Mouse (Mus musculus) liver, embryonic 14.5 days (tissue): ENCODE measurements around the gene Zdhhc23. TPM values are rescaled to one million over a fixed set of nuclear protein-coding genes. Genes with fewer than 3 reads are reported as not detected.

Source experiments
- ATAC-seq: fragments of 200-750 bp; cut with Nextera tagmentation; 2 replicates; pipeline ENCODE4 v1.8.0; 2017; ENCODE audit warnings: moderate number of reproducible peaks, mild to moderate bottlenecking, moderate library complexity; ENCODE audit not compliant: insufficient read depth
- DNase-seq, 3 experiments: peaks; one replicate each; pipeline ENCODE4 v3.0.0-alpha.2; 2012 to 2013; ENCODE audit warnings: low read depth in 3 of 3, low spot score in 3 of 3
- H3K27ac ChIP-seq: fragments of 300-500 bp; sonication (generic); 2 replicates; pipeline ENCODE4 v1.5.1; 2014; ENCODE audit warnings: moderate library complexity, mild to moderate bottlenecking, control low read depth, inconsistent platforms
- H3K27me3 ChIP-seq: fragments of 300-500 bp; sonication (generic); 2 replicates; pipeline ENCODE4 v1.6.1; 2014; ENCODE audit warnings: mild to moderate bottlenecking, low read length, moderate library complexity; ENCODE audit not compliant: control insufficient read depth, insufficient read depth
- H3K36me3 ChIP-seq: fragments of 300-500 bp; sonication (generic); replicated peaks from 2 replicates; pipeline ENCODE4 v1.6.1; 2014; ENCODE audit warnings: low read depth; ENCODE audit not compliant: control insufficient read depth, insufficient read depth
- H3K4me1 ChIP-seq, 2 experiments: fragments of 200-500 bp in 1 of 2; fragments of 300-500 bp in 1 of 2; sonication (generic) in 1 of 2; replicated peaks; 2 replicates each; pipeline ENCODE4 v1.6.1; 2012 to 2014; ENCODE audit warnings: antibody characterized with exemption in 1 of 2, inconsistent platforms in 1 of 2, low read length in 1 of 2; ENCODE audit not compliant: control insufficient read depth in 2 of 2, insufficient read depth in 2 of 2
- H3K4me2 ChIP-seq: fragments of 300-500 bp; sonication (generic); 2 replicates; pipeline ENCODE4 v1.6.1; 2014; ENCODE audit warnings: low read depth, mild to moderate bottlenecking, control low read depth, moderate library complexity
- H3K4me3 ChIP-seq, 2 experiments: fragments of 200-500 bp in 1 of 2; fragments of 300-500 bp in 1 of 2; sonication (generic) in 1 of 2; 2 replicates each; pipeline ENCODE4 v1.5.1; 2012 to 2014; ENCODE audit warnings: low read depth in 2 of 2, low read length in 2 of 2, mild to moderate bottlenecking in 2 of 2, control low read depth in 1 of 2, inconsistent platforms in 1 of 2, moderate library complexity in 1 of 2; ENCODE audit not compliant: insufficient read depth in 1 of 2
- H3K9ac ChIP-seq: fragments of 300-500 bp; sonication (generic); replicated peaks from 2 replicates; pipeline ENCODE4 v1.6.1; 2014; ENCODE audit warnings: mild to moderate bottlenecking, control low read depth, moderate library complexity
- H3K9me3 ChIP-seq: fragments of 300-500 bp; sonication (generic); 2 replicates; pipeline ENCODE4 v1.6.1; 2016; ENCODE audit warnings: low read length, mixed read lengths; ENCODE audit not compliant: control insufficient read depth
- CTCF ChIP-seq: IDR thresholded peaks from 2 replicates; pipeline ENCODE4 v1.5.1; 2016; ENCODE audit warnings: antibody characterized with exemption, low read depth, control low read depth
- EP300 ChIP-seq: IDR thresholded peaks from 2 replicates; pipeline ENCODE4 v1.6.1; 2016; ENCODE audit warnings: antibody characterized with exemption, low read depth
- WGBS: fragments of 180-500 bp; shearing (Covaris S2); extraction: QIAGEN DNeasy Blood & Tissue Kit; methylation state at CpG from one replicate; pipeline ENCODE4 v1.1.7; 2014; ENCODE audit not compliant: insufficient replicate concordance; 5-methylcytosine and 5-hydroxymethylcytosine counted together
- polyA plus RNA-seq, 2 experiments: library from polyadenylated mRNA; depleted of rRNA in 1 of 2; stranded (reverse) in 1 of 2; unstranded in 1 of 2; fragments of >200 nt; fragmentation: Nextera tagmentation in 1 of 2; extraction: Ambion mirVana in 1 of 2; gene quantifications; 2 replicates each; pipeline versions ENCODE4 v1.2.1 to v1.2.3; 2012 to 2014

Gene Zdhhc23
- polyA plus RNA-seq, 2 experiments, result 0.20 to 0.25 TPM

GRCm38 (mm10) chr16:44018372-44018771 is 38.8 kb upstream of the Zdhhc23 start:
- DNase-seq, result peak; percentile 66 to 78 (median 72)
- Histone ChIP-seq H3K27me3 (no peaks in the 10 kb centered on the region), H3K36me3 (no peaks in the 10 kb centered on the region), H3K4me3 (peak overlapping the region; percentile 23 to 35), H3K4me2 (peak overlapping the region; percentile 68), H3K9ac (peak overlapping the region; percentile 48), H3K27ac (peak overlapping the region; percentile 82), H3K9me3 (no peaks in the 10 kb centered on the region), H3K4me1 (peaks cover 30 to 33% of the 10 kb centered on the region in 2 experiments)
- peak; percentile 99 for ATAC-seq
- WGBS, result 6% methylated on average over 7 of the region's 7 CpGs
- TF ChIP-seq CTCF (no peak), EP300 (peak; percentile 3; the same call in 1 of the 2 replicates)

GRCm38 (mm10) chr16:44017707-44018106 is 38.1 kb upstream of the Zdhhc23 start:
- no peak overlapping the region; the same call in 1 of the 2 replicates for H3K27ac ChIP-seq
- WGBS, result 54% methylated on average over 4 of the region's 4 CpGs

GRCm38 (mm10) chr16:44016164-44016563 is 36.6 kb upstream of the Zdhhc23 start:
- ATAC-seq, result peak; percentile 34; the same call in 1 of the 2 replicates
- WGBS, result 6% methylated on average over 11 of the region's 11 CpGs
- no peak overlapping the region for H3K27ac ChIP-seq
- peaks cover 30 to 33% of the 10 kb centered on the region in 2 experiments for H3K4me1 ChIP-seq
- DNase-seq, result peak; percentile 42 to 60 (median 47)
- peak overlapping the region; percentile 8 to 45 for H3K4me3 ChIP-seq
- no peaks in the 10 kb centered on the region for H3K27me3 ChIP-seq
- peak overlapping the region; percentile 47 for H3K9ac ChIP-seq
- TF ChIP-seq CTCF, result no peak
- TF ChIP-seq EP300, result no peak
- H3K36me3 ChIP-seq, result no peaks in the 10 kb centered on the region
- H3K4me2 ChIP-seq, result peak overlapping the region; percentile 67
- H3K9me3 ChIP-seq, result no peaks in the 10 kb centered on the region

More at GRCm38 (mm10) chr16:44017707-44018106, 38.1 kb upstream of the Zdhhc23 start:
- Histone ChIP-seq H3K9me3 (no peaks in the 10 kb centered on the region), H3K4me2 (no peak overlapping the region; the same call in 1 of the 2 replicates), H3K9ac (no peak overlapping the region), H3K27me3 (no peaks in the 10 kb centered on the region), H3K4me1 (peaks cover 30 to 33% of the 10 kb centered on the region in 2 experiments), H3K36me3 (no peaks in the 10 kb centered on the region), H3K4me3 (no peak overlapping the region)
- ATAC-seq (no peak), DNase-seq (no peak)
- TF ChIP-seq CTCF (no peak), EP300 (no peak)

GRCm38 (mm10) chr16:44015416-44016158 is 36.0 kb upstream of the Zdhhc23 start:
- Histone ChIP-seq H3K4me1 (peaks cover 30 to 33% of the 10 kb centered on the region in 2 experiments), H3K27ac (no peak overlapping the region), H3K9me3 (no peaks in the 10 kb centered on the region), H3K4me2 (peak overlapping the region; percentile 67), H3K9ac (peak overlapping the region; percentile 47), H3K27me3 (no peaks in the 10 kb centered on the region), H3K36me3 (no peaks in the 10 kb centered on the region), H3K4me3 (peak overlapping the region; percentile 8 to 45)
- WGBS, result 39% methylated on average over 16 of the region's 16 CpGs
- no peak for ATAC-seq
- DNase-seq, result no peak
- TF ChIP-seq EP300 (no peak), CTCF (no peak)

- no peaks in the 10 kb centered on the region for H3K36me3 ChIP-seq
- no peak for TF ChIP-seq CTCF
- TF ChIP-seq EP300, result no peak
- H3K4me3 ChIP-seq, result no peak overlapping the region
- H3K9me3 ChIP-seq, result no peaks in the 10 kb centered on the region
- no peaks in the 10 kb centered on the region for H3K27me3 ChIP-seq
- DNase-seq (no peak), ATAC-seq (no peak)
- 63% methylated on average over 5 of the region's 5 CpGs for WGBS
- peaks cover 0 to 4% of the 10 kb centered on the region in 2 experiments; a peak in 2 of 4 replicates for H3K4me1 ChIP-seq
- H3K4me2 ChIP-seq, result no peak overlapping the region
- no peak overlapping the region for H3K27ac ChIP-seq
- H3K9ac ChIP-seq, result no peak overlapping the region
These were observed 31.4 kb upstream of the Zdhhc23 start for GRCm38 (mm10) chr16:44011010-44011409.
